Mouse (Mus musculus) megakaryocyte-erythroid progenitor cell, adult 5 weeks (primary cell): Measurements from ENCODE around the gene Dll1. TPM values are rescaled to one million over a fixed set of nuclear protein-coding genes. Genes with fewer than 3 reads are reported as not detected.

Experiments used
- polyA plus RNA-seq: library from polyadenylated mRNA; stranded (reverse); fragments of >175 nt; gene quantifications from 2 replicates; pipeline ENCODE4 v1.2.3, GENCODE M21; 2012

Gene Dll1
- polyA plus RNA-seq, result 0.91 and 1.2 TPM in 2 replicates

DNA sequence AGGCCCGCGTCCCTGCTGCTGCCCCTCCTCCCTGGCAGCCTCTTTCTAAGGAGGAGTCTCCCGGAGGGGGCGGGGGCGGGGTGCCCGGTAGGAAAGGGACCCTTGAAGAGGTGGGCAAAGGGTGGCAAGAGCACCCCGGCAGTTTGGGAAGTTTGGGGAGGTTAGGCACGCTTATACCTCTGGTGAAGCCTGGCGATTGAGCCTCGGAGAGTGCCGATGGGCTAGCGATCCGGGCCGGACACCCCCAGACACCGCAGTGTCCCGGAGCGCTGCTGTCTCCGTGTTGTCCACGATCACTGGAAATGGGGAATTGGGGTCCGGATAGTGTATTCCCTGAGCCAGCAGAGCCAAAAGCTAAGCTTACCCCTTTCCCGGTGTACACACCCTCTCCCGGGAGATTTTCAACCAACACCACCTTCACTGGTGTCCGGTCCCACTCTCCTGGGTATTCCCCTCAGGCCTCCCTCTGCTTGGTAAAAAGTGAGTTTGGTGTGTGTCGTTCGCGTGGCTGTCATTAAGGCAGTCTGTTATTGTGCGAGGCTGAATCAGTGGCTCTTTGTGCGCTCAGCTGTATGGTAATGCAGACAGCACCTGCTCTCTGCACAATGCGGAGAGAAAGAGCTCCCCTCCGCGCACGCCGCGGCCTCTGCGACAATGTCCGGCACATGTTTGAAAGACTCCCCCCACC, at the start of gene Dll1:
Gene Dll1 (minus strand): TSS at position 379 of the 688 bp plus-strand sequence.

DNA sequence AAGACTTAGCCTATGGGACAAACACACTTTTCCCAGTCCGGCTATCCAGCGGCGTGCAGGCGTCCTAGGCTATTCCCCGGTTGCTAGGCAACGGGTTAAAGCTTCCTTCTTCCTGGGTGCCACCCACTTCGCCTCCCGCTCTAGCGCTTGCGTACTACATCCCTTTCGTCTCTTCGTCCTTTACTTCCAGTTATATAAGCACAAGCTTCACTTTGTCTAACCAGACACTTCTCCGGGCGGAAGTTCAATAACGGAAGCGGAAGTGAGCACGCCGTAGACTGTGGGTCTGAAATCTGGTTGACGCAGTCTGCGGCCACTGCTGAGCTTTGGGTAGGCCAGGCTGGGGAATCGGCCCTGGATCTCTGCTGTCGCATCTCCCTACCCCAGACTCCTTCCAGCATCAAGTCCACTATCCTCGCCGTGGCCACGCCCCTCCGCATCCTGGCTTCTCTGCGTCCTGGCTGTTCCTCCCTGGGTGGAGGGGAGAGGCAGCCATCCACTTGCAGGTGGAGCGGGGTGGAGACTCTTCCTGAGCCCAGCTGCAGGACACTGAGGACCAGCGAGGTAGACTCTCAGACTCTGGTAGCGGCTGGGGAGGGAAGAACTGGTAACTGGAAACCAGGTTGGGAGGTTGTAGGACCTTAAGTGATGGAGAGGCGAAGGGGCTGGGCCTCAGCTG, 19.5 kb upstream of the Dll1 start, which contains the start of gene Fam120b:
Gene Fam120b (plus strand): TSS at position 206 of the 679 bp plus-strand sequence.

Other genes starting within 250 kb of the Dll1 start
- gene Fam120b, start 19.3 kb upstream of the Dll1 start, polyA plus RNA-seq, result 3.6 and 5.0 TPM in 2 replicates
- 31.3 and 42.6 TPM in 2 replicates for gene Psmb1, start 122.9 kb upstream of the Dll1 start, polyA plus RNA-seq
- 6.5 and 6.6 TPM in 2 replicates for gene Tbp, start 123.0 kb upstream of the Dll1 start, polyA plus RNA-seq
- 96.3 and 118 TPM in 2 replicates for gene Pdcd2, start 150.4 kb upstream of the Dll1 start, polyA plus RNA-seq
- gene Prdm9, start 187.5 kb upstream of the Dll1 start, polyA plus RNA-seq, result 1.7 and 2.7 TPM in 2 replicates